Mouse (Mus musculus) hindbrain, embryonic 16.5 days (tissue): ENCODE data around the gene Rbm43. TPM values are rescaled to one million over a fixed set of nuclear protein-coding genes. Genes with fewer than 3 reads are reported as not detected.

Experiments used
- ATAC-seq: fragments of 200-750 bp; cut with Nextera tagmentation; 2 replicates; pipeline ENCODE4 v1.8.0; 2017; ENCODE audit warnings: moderate TSS enrichment, moderate library complexity
- H3K27ac ChIP-seq: fragments of 300-500 bp; sonication (generic); 2 replicates; pipeline ENCODE4 v1.5.1; 2014; ENCODE audit warnings: low read depth, mild to moderate bottlenecking, control low read depth, low read length, moderate library complexity
- H3K27me3 ChIP-seq: fragments of 300-500 bp; sonication (generic); replicated peaks from 2 replicates; pipeline ENCODE4 v1.6.1; 2014; ENCODE audit warnings: low read length; ENCODE audit not compliant: control insufficient read depth, insufficient read depth
- H3K36me3 ChIP-seq: fragments of 300-500 bp; sonication (generic); 2 replicates; pipeline ENCODE4 v1.6.1; 2014; ENCODE audit warnings: mild to moderate bottlenecking, low read length, moderate library complexity, mixed read lengths; ENCODE audit not compliant: control insufficient read depth, insufficient read depth
- H3K4me1 ChIP-seq: fragments of 300-500 bp; sonication (generic); 2 replicates; pipeline ENCODE4 v1.6.1; 2014; ENCODE audit warnings: low read depth, low read length; ENCODE audit not compliant: control insufficient read depth, insufficient read depth
- H3K4me2 ChIP-seq: fragments of 300-500 bp; sonication (generic); 2 replicates; pipeline ENCODE4 v1.6.1; 2014; ENCODE audit warnings: mild to moderate bottlenecking, low read length, control low read depth, moderate library complexity
- H3K4me3 ChIP-seq: fragments of 300-500 bp; sonication (generic); 2 replicates; pipeline ENCODE4 v1.5.1; 2014; ENCODE audit warnings: mild to moderate bottlenecking, low read length, control low read depth, moderate library complexity
- H3K9ac ChIP-seq: fragments of 300-500 bp; sonication (generic); 2 replicates; pipeline ENCODE4 v1.6.1; 2014; ENCODE audit warnings: low read depth, mild to moderate bottlenecking, control low read depth, low read length, moderate library complexity
- H3K9me3 ChIP-seq: fragments of 300-500 bp; sonication (generic); 2 replicates; pipeline ENCODE4 v1.6.1; 2014; ENCODE audit warnings: mild to moderate bottlenecking, low read length, moderate library complexity; ENCODE audit not compliant: control insufficient read depth
- WGBS: fragments of 180-500 bp; shearing (Covaris S2); extraction: QIAGEN DNeasy Blood & Tissue Kit; methylation state at CpG from one replicate; pipeline ENCODE4 v1.1.7; 2014; 5-methylcytosine and 5-hydroxymethylcytosine counted together
- polyA plus RNA-seq: library from polyadenylated mRNA; unstranded; fragments of >200 nt; fragmentation: Nextera tagmentation; extraction: Ambion mirVana; gene quantifications from 2 replicates; pipeline ENCODE4 v1.2.1, GENCODE M21; 2015

Gene Rbm43
- polyA plus RNA-seq = 9.2 and 11.1 TPM in 2 replicates

GRCm38 (mm10) chr2:51934574-51935334 is at the start of gene Rbm43:
Gene Rbm43 (minus strand): TSS chr2:51935163.
- H3K4me2 ChIP-seq = peak within 1 kb of the TSS; percentile 97
- peak within 1 kb of the TSS; percentile 79 for H3K9ac ChIP-seq
- H3K4me3 ChIP-seq = peak within 1 kb of the TSS; percentile 65
- peak; percentile 93 for ATAC-seq
- no peaks in the 10 kb centered on the region for H3K9me3 ChIP-seq
- no peaks in the 10 kb centered on the region; the same call in 1 of the 2 replicates for H3K36me3 ChIP-seq
- H3K27me3 ChIP-seq = no peaks in the 10 kb centered on the region
- peak within 1 kb of the TSS; percentile 17; the same call in 1 of the 2 replicates for H3K27ac ChIP-seq
- WGBS = 1% methylated on average over 44 of the region's 48 CpGs
- H3K4me1 ChIP-seq = no peaks in the 10 kb centered on the region; the same call in 1 of the 2 replicates

- 68% methylated on average over 13 of the region's 13 CpGs for WGBS
- H3K27ac ChIP-seq = no peak overlapping the region
- no peaks in the 10 kb centered on the region for H3K27me3 ChIP-seq
- H3K9me3 ChIP-seq = no peaks in the 10 kb centered on the region
- no peak overlapping the region for H3K4me2 ChIP-seq
- H3K4me3 ChIP-seq = no peak overlapping the region
- ATAC-seq = no peak
- no peaks in the 10 kb centered on the region for H3K36me3 ChIP-seq
- H3K9ac ChIP-seq = no peak overlapping the region
- no peaks in the 10 kb centered on the region for H3K4me1 ChIP-seq
These were observed 47.3 kb upstream of the Rbm43 start for GRCm38 (mm10) chr2:51982288-51982687.

- peak overlapping the region; percentile 32 for H3K4me2 ChIP-seq
- no peaks in the 10 kb centered on the region for H3K9me3 ChIP-seq
- H3K9ac ChIP-seq = no peak overlapping the region
- H3K27me3 ChIP-seq = no peaks in the 10 kb centered on the region
- no peak overlapping the region for H3K4me3 ChIP-seq
- H3K36me3 ChIP-seq = no peaks in the 10 kb centered on the region
- H3K27ac ChIP-seq = 0 out of 2 replicates have a peak overlapping the region, but pooled peaks have one; percentile 11
- no peaks in the 10 kb centered on the region for H3K4me1 ChIP-seq
- no peak for ATAC-seq
- 47% methylated on average over 11 of the region's 11 CpGs for WGBS
These were observed 46.7 kb upstream of the Rbm43 start for GRCm38 (mm10) chr2:51981630-51982029.

- Histone ChIP-seq H3K4me3 (peak within 1 kb of the TSS; percentile 57), H3K9ac (peak within 1 kb of the TSS; percentile 66), H3K4me1 (no peaks in the 10 kb centered on the region), H3K4me2 (peak within 1 kb of the TSS; percentile 87), H3K27ac (peak within 1 kb of the TSS; percentile 45; the same call in 1 of the 2 replicates), H3K27me3 (no peaks in the 10 kb centered on the region), H3K9me3 (no peaks in the 10 kb centered on the region), H3K36me3 (no peaks in the 10 kb centered on the region)
- ATAC-seq = 0 out of 2 replicates have a peak, but pooled peaks have one; percentile 32
- 71% methylated on average over 9 of the region's 9 CpGs for WGBS
These were observed 38.5 kb upstream of the Rbm43 start, which contains the start of gene Nmi for GRCm38 (mm10) chr2:51973410-51973968. Gene Nmi (minus strand): TSS chr2:51973494.

- 3% methylated on average over 40 of the region's 40 CpGs for WGBS
- no peaks in the 10 kb centered on the region for H3K36me3 ChIP-seq
- H3K9me3 ChIP-seq = no peaks in the 10 kb centered on the region
- no peaks in the 10 kb centered on the region for H3K4me1 ChIP-seq
- H3K27me3 ChIP-seq = no peaks in the 10 kb centered on the region
- peak overlapping the region; percentile 57 for H3K4me3 ChIP-seq
- H3K9ac ChIP-seq = peak overlapping the region; percentile 66
- peak; percentile 89 for ATAC-seq
- H3K27ac ChIP-seq = peak overlapping the region; percentile 45; the same call in 1 of the 2 replicates
- H3K4me2 ChIP-seq = peak overlapping the region; percentile 87
These were observed 37.9 kb upstream of the Rbm43 start for GRCm38 (mm10) chr2:51972641-51973409.

GRCm38 (mm10) chr2:51972142-51972541 is 37.2 kb upstream of the Rbm43 start:
- Histone ChIP-seq H3K36me3 (no peaks in the 10 kb centered on the region), H3K9me3 (no peaks in the 10 kb centered on the region), H3K4me1 (no peaks in the 10 kb centered on the region), H3K27me3 (no peaks in the 10 kb centered on the region), H3K27ac (no peak overlapping the region), H3K4me3 (peak overlapping the region; percentile 57), H3K4me2 (peak overlapping the region; percentile 87), H3K9ac (no peak overlapping the region)
- 60% methylated on average over 5 of the region's 5 CpGs for WGBS
- ATAC-seq = no peak

- no peaks in the 10 kb centered on the region for H3K4me1 ChIP-seq
- H3K4me2 ChIP-seq = no peak overlapping the region
- ATAC-seq = no peak
- H3K27ac ChIP-seq = no peak overlapping the region
- no peaks in the 10 kb centered on the region for H3K36me3 ChIP-seq
- no peaks in the 10 kb centered on the region for H3K27me3 ChIP-seq
- no peak overlapping the region for H3K4me3 ChIP-seq
- WGBS = 99% methylated on average over 4 of the region's 4 CpGs
- no peak overlapping the region for H3K9ac ChIP-seq
- H3K9me3 ChIP-seq = no peaks in the 10 kb centered on the region
These were observed 35.9 kb upstream of the Rbm43 start for GRCm38 (mm10) chr2:51970897-51971296.

- no peak for ATAC-seq
- 83% methylated on average over 3 of the region's 3 CpGs for WGBS
- no peak overlapping the region for H3K27ac ChIP-seq
These were observed 32.3 kb upstream of the Rbm43 start for GRCm38 (mm10) chr2:51967288-51967687.

More at GRCm38 (mm10) chr2:51967288-51967687, 32.3 kb upstream of the Rbm43 start:
- Histone ChIP-seq H3K9me3 (no peaks in the 10 kb centered on the region), H3K9ac (no peak overlapping the region), H3K36me3 (no peaks in the 10 kb centered on the region), H3K4me1 (no peaks in the 10 kb centered on the region), H3K4me3 (no peak overlapping the region), H3K4me2 (no peak overlapping the region), H3K27me3 (no peaks in the 10 kb centered on the region)
